Mouse (Mus musculus) CD4-positive, CD25-positive, alpha-beta regulatory T cell, adult 4 months (primary cell): ENCODE data around the gene Magea2. TPM values are rescaled to one million over a fixed set of nuclear protein-coding genes. Genes with fewer than 3 reads are reported as not detected.
"Not testable (repeated sequence)": the region's sequence is repeated elsewhere in the genome, so short reads cannot be mapped to it uniquely, and the experiment has no call there.

ENCODE experiments used
- ATAC-seq: one replicate; pipeline ENCODE4 v1.8.0; 2017
- polyA plus RNA-seq, 2 experiments: library from polyadenylated mRNA; unstranded; fragments of 100-300 nt; shearing (Covaris generic); gene quantifications; one replicate each; pipeline ENCODE4 v1.2.1; 2017

Gene Magea2
- polyA plus RNA-seq: not detected

GRCm38 (mm10) chrX:155093566-155093965, at the start of gene Magea2:
TSS of gene Magea2 (minus strand) at chrX:155093666.
- ATAC-seq: not testable (repeated sequence)

DNA sequence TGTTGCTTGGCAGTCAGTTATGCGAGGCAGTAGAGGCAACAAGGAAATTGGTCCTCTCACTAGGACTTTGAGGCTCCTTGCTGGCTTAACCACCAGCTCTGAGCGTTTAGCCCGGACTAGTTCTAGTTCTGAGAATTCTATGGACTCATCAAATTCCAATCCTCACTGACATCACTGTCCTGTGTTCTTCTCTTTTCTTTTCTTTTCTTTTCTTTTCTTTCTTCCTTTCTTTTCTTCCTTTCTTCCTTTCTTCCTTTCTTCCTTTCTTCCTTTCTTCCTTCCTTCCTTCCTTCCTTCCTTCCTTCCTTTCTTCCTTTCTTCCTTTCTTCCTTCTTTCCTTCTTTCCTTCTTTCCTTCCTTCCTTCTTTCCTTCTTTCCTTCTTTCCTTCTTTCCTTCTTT, 34.8 kb upstream of the Magea2 start, which contains the start of gene Cldn34b2:
TSS of gene Cldn34b2 (minus strand) at position 101 of the 400 bp plus-strand sequence.
- ATAC-seq: not testable (repeated sequence)

DNA sequence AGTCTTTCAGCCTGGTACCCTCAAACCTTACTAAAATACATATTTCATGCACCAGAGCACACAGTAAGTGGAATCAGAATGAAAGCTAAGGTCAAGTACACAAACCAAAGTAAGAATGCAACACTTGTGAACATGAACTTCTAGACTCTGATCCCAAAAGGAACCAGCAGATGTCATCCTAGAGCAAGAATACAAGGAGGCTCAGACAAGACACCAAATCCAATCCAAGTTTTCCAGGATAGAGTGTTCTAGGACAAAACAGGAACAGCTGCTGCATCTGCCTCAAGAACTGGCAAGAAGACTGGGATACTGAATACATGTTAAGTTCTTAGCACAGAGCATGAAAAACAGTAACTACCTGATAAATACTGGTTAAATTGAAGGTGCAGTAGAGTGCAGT, 4.6 kb upstream of the Magea2 start:
- ATAC-seq: no peak

GRCm38 (mm10) chrX:155089693-155090092, 3.8 kb downstream of the Magea2 start, which contains the start of gene Magea1:
TSS of gene Magea1 (minus strand) at chrX:155089793.
- ATAC-seq: not testable (repeated sequence)

DNA sequence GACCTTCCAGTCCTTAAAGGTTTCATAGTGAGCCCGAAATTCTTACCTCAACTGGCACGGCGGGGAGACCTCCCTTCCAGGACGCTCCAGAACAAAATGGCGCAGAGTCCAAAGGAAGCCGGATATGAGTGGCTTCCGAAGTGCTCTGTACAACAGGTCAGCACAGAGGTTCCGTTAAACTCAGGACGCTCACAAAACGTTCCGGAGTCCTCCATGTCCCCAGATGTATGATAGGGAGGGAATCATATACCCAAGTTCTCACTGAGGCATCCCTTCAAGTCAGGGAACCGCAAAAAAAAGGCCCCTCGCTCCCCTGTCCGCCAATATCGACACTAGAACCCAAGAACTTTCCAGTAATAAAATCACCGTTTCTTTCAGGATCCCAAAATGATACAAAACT, 30.4 kb downstream of the Magea2 start, which contains the start of gene Magea5:
TSS of gene Magea5 (minus strand) at position 101 of the 400 bp plus-strand sequence.
- ATAC-seq: not testable (repeated sequence)

GRCm38 (mm10) chrX:154995750-154996149, 97.7 kb downstream of the Magea2 start, which contains the start of gene Magea8:
TSS of gene Magea8 (minus strand) at chrX:154995850.
- not testable (repeated sequence) for ATAC-seq

Other genes with a start within 250 kb of the Magea2 start
- not detected for gene Cldn34b1, start 203.4 kb downstream of the Magea2 start, polyA plus RNA-seq
- not detected for gene Magea6, start 157.7 kb downstream of the Magea2 start, polyA plus RNA-seq
- gene Magea3, start 144.2 kb downstream of the Magea2 start, polyA plus RNA-seq: not detected
- gene Magea8, start 97.8 kb downstream of the Magea2 start, polyA plus RNA-seq: not detected
- not detected for gene Magea5, start 30.5 kb downstream of the Magea2 start, polyA plus RNA-seq
- not detected for gene Magea1, start 3.9 kb downstream of the Magea2 start, polyA plus RNA-seq
- gene Cldn34b2, start 34.7 kb upstream of the Magea2 start, polyA plus RNA-seq: not detected
- gene Sat1, start 122.8 kb upstream of the Magea2 start, polyA plus RNA-seq: 100 to 1,000 TPM; 653 to 698 TPM
- 10 to 100 TPM; 91.6 to 97.4 TPM for gene Acot9, start 168.8 kb upstream of the Magea2 start, polyA plus RNA-seq
- 10 to 100 TPM; 36.6 to 41.6 TPM for gene Prdx4, start 247.1 kb upstream of the Magea2 start, polyA plus RNA-seq